Mouse (Mus musculus): ENCODE measurements around the gene Chchd6. TPM values are rescaled to one million over a fixed set of nuclear protein-coding genes. Genes with fewer than 3 reads are reported as not detected.
A peak's percentile ranks its signal among the peaks of the same experiment; 100 is the strongest.

The Chchd6 gene
- polyA plus RNA-seq, 1 experiment from 2014 or later = 54.8 TPM

DNA sequence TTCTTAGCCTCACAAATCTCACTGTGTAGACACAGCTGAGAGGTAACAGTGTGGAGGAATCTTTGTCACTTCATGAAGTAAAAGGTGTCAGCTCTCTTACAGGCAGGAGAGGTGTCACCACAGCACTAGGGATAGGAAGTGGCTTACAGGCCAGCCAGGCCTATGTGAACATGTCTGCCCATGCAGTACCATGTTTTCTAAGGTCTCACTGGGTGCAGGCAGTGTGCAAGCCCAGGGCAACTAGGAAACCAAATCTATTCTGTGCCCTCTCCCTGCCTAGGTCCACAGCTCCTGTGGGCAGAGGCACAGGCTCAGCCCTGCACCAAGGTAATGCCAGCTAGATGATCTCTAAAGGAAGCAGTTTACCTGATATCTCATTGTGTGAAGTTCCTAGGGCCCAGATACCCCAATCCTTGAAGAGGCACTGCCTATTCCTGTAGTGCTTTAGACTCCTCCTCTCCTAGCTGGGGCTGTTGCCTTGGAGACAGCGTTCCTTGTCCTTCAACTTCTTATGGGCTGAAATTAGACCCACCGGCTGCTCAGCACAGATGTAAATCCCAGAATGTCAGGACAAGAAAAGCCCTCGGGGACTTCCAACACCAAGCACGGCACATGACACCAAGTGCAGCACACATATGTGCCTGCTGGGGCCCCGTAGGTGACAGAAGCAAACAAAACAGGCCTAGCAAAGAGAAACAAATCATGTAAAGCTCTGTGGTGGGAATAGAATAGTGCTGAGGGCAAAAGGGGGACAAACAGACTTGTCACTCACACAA, 10.6 kb downstream of the Chchd6 start:
- H3K4me2 ChIP-seq = no peak overlapping the region
- no peaks in the 10 kb centered on the region for H3K9me3 ChIP-seq
- no peaks in the 10 kb centered on the region for H3K36me3 ChIP-seq
- no peak overlapping the region for H3K9ac ChIP-seq (replicated peaks)
- peak; percentile 87; the same call in 1 of the 2 replicates for ATAC-seq (ENCODE audit: insufficient number of reproducible peaks, insufficient read depth, low FRiP score, low TSS enrichment, low read depth)
- peaks cover 21% of the 10 kb centered on the region for H3K4me1 ChIP-seq (replicated peaks)
- no peak overlapping the region; the same call in 1 of the 2 replicates for H3K27ac ChIP-seq
- no peaks in the 10 kb centered on the region for H3K27me3 ChIP-seq
- 9% methylated on average over 5 of the region's 5 CpGs for WGBS
- no peak overlapping the region for H3K4me3 ChIP-seq (replicated peaks)

- Histone ChIP-seq H3K9ac (replicated peaks) (no peak overlapping the region), H3K4me1 (replicated peaks) (peaks cover 21% of the 10 kb centered on the region), H3K27ac (no peak overlapping the region), H3K4me3 (replicated peaks) (no peak overlapping the region), H3K27me3 (no peaks in the 10 kb centered on the region), H3K4me2 (no peak overlapping the region), H3K9me3 (no peaks in the 10 kb centered on the region), H3K36me3 (no peaks in the 10 kb centered on the region)
- ATAC-seq (ENCODE audit: insufficient number of reproducible peaks, insufficient read depth, low FRiP score, low TSS enrichment, low read depth) = no peak
- 92% methylated on average over 3 of the region's 3 CpGs for WGBS
Measured at GRCm38 (mm10) chr6:89583170-89583569, 12.3 kb downstream of the Chchd6 start.

- Histone ChIP-seq H3K9ac (replicated peaks) (no peak overlapping the region; the same call in 1 of the 2 replicates), H3K27me3 (no peaks in the 10 kb centered on the region), H3K4me1 (replicated peaks) (0 out of 2 replicates have a peak, but pooled peaks cover 7% of the 10 kb centered on the region), H3K9me3 (no peaks in the 10 kb centered on the region), H3K4me2 (no peak overlapping the region), H3K27ac (no peak overlapping the region), H3K36me3 (peaks cover 6% of the 10 kb centered on the region), H3K4me3 (replicated peaks) (no peak overlapping the region)
- no peak for ATAC-seq (ENCODE audit: insufficient number of reproducible peaks, insufficient read depth, low FRiP score, low TSS enrichment, low read depth)
- WGBS = 61% methylated on average over 2 of the region's 2 CpGs
Measured at GRCm38 (mm10) chr6:89574641-89575040, 20.8 kb downstream of the Chchd6 start.

DNA sequence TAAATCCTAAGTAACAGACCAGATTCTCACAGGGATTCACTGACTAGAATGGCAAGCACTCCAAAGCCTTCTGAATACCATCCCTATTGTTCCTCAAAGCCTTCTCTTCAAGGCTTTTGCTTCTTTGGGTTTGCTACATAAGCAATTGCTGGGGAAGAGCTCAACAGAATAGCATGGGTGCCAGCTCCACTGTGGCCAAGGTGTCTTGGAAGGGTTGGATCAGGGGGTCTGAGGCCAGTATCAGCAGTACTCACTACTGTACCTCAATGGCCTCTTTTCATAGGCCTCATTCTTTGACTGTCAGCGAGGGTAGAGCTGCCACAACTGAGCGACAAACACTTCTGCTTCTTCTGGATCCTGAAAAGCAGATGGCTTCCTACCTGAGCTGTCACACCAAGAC, 21.7 kb downstream of the Chchd6 start:
- H3K4me3 ChIP-seq (replicated peaks) = no peak overlapping the region
- no peak overlapping the region for H3K27ac ChIP-seq
- ATAC-seq (ENCODE audit: insufficient number of reproducible peaks, insufficient read depth, low FRiP score, low TSS enrichment, low read depth) = no peak
- H3K4me2 ChIP-seq = no peak overlapping the region
- 0 out of 2 replicates have a peak, but pooled peaks cover 12% of the 10 kb centered on the region for H3K4me1 ChIP-seq (replicated peaks)
- peaks cover 6% of the 10 kb centered on the region for H3K36me3 ChIP-seq
- H3K27me3 ChIP-seq = no peaks in the 10 kb centered on the region
- H3K9me3 ChIP-seq = no peaks in the 10 kb centered on the region
- no peak overlapping the region for H3K9ac ChIP-seq (replicated peaks)
- WGBS = 87% methylated on average over 2 of the region's 2 CpGs

DNA sequence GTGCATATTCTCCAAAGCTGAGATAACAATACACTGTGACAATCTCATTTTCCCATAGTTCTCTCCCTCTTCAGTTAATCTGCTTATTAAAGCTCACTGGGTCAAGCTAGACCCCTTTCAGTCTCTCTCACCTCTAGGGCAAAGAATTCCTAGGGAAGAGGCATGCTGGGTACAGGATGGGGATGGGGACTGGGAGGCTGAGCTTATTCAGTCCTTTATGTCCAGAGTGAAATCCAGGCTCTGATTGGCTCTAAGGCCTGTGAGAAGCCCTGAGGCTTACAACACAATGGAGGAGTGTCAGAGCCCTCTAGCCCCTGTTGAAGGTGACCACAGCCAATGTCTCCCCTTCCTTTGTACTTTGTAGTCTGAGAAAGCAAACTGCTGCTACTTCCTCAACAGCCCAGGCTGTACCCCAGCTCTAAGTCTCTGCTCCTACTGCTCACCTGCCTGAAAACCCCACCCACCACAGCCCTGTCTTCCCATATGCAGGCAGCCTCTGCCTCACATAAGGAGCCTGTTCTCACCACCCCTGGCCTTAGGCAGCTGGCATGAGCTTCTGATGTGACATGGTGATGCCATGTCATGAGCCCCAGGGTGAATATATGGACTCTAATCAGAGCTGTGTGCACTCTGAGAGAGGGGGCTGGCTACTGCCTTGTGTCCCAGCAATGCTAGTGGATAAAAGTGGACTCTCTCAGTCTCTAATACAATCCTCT, 22.4 kb downstream of the Chchd6 start:
- Histone ChIP-seq H3K4me3 (replicated peaks) (no peak overlapping the region), H3K4me2 (no peak overlapping the region), H3K4me1 (replicated peaks) (0 out of 2 replicates have a peak, but pooled peaks cover 12% of the 10 kb centered on the region), H3K36me3 (peaks cover 6% of the 10 kb centered on the region), H3K9me3 (no peaks in the 10 kb centered on the region), H3K27ac (no peak overlapping the region), H3K9ac (replicated peaks) (no peak overlapping the region), H3K27me3 (no peaks in the 10 kb centered on the region)
- ATAC-seq (ENCODE audit: insufficient number of reproducible peaks, insufficient read depth, low FRiP score, low TSS enrichment, low read depth) = no peak

- Histone ChIP-seq H3K4me2 (no peak overlapping the region), H3K4me1 (replicated peaks) (0 out of 2 replicates have a peak, but pooled peaks cover 4% of the 10 kb centered on the region), H3K27me3 (no peaks in the 10 kb centered on the region), H3K9me3 (no peaks in the 10 kb centered on the region), H3K27ac (no peak overlapping the region), H3K36me3 (peaks cover 6% of the 10 kb centered on the region), H3K9ac (replicated peaks) (no peak overlapping the region), H3K4me3 (replicated peaks) (no peak overlapping the region)
- ATAC-seq (ENCODE audit: insufficient number of reproducible peaks, insufficient read depth, low FRiP score, low TSS enrichment, low read depth) = no peak
- WGBS = 69% methylated on average over 4 of the region's 4 CpGs
Measured at GRCm38 (mm10) chr6:89569370-89569769, 26.1 kb downstream of the Chchd6 start.

GRCm38 (mm10) chr6:89566740-89567139, 28.7 kb downstream of the Chchd6 start:
- no peak for ATAC-seq (ENCODE audit: insufficient number of reproducible peaks, insufficient read depth, low FRiP score, low TSS enrichment, low read depth)
- WGBS = 81% methylated on average over 4 of the region's 4 CpGs
- no peaks in the 10 kb centered on the region for H3K9me3 ChIP-seq
- H3K27ac ChIP-seq = no peak overlapping the region
- H3K27me3 ChIP-seq = no peaks in the 10 kb centered on the region
- no peak overlapping the region for H3K9ac ChIP-seq (replicated peaks)
- no peak overlapping the region for H3K4me3 ChIP-seq (replicated peaks)
- no peak overlapping the region for H3K4me2 ChIP-seq
- H3K36me3 ChIP-seq = no peaks in the 10 kb centered on the region; the same call in 1 of the 2 replicates
- H3K4me1 ChIP-seq (replicated peaks) = 0 out of 2 replicates have a peak, but pooled peaks cover 4% of the 10 kb centered on the region

DNA sequence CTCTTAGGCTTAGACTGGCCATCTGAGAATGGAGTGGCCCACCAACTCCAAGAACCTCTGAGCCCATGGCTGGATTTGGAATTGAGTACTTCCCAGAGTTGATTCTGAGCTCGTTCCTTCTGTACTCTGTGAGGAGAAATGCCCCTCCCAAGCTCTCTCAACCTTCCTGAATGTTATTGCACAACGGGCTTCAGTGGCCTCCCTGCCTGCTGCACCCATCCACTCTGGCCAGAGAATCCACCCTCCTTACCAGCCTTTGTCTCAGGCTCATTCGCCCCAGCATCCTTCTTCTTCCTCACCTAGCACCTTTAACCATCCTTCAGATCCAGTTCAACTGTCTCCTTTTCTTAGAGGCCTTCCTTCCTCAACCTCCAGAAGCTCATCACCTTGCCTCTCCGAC, 32.1 kb downstream of the Chchd6 start:
- Histone ChIP-seq H3K4me1 (replicated peaks) (no peaks in the 10 kb centered on the region), H3K36me3 (no peaks in the 10 kb centered on the region; the same call in 1 of the 2 replicates), H3K27ac (no peak overlapping the region), H3K27me3 (no peaks in the 10 kb centered on the region), H3K9me3 (no peaks in the 10 kb centered on the region), H3K4me2 (no peak overlapping the region), H3K9ac (replicated peaks) (no peak overlapping the region), H3K4me3 (replicated peaks) (no peak overlapping the region)
- ATAC-seq (ENCODE audit: insufficient number of reproducible peaks, insufficient read depth, low FRiP score, low TSS enrichment, low read depth) = no peak
- WGBS = 82% methylated on average over 4 of the region's 4 CpGs

DNA sequence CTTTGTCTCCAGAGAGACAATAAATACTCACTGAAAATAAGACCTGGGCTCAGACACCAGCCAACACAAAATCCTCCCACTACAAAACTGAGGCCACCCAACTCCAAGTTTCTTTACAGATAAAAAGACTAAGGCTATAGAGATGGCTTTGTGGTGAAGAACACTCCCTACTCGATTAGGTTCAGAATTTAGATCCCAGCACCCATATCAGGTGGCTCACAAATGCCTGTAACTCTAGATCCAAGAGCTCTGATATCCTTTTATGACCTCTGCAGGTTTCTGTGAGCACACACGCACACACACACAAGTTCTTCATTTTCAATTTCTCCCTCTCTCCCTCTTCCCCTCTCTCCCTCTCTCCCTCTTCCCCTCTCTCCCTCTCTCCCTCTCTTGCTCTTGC, 34.6 kb downstream of the Chchd6 start:
- no peaks in the 10 kb centered on the region for H3K9me3 ChIP-seq
- H3K4me3 ChIP-seq (replicated peaks) = no peak overlapping the region
- no peaks in the 10 kb centered on the region for H3K4me1 ChIP-seq (replicated peaks)
- H3K27ac ChIP-seq = no peak overlapping the region
- H3K4me2 ChIP-seq = no peak overlapping the region
- no peak for ATAC-seq (ENCODE audit: insufficient number of reproducible peaks, insufficient read depth, low FRiP score, low TSS enrichment, low read depth)
- no peaks in the 10 kb centered on the region for H3K27me3 ChIP-seq
- H3K36me3 ChIP-seq = peaks cover 3% of the 10 kb centered on the region; the same call in 1 of the 2 replicates
- WGBS = 69% methylated on average over 2 of the region's 2 CpGs
- no peak overlapping the region for H3K9ac ChIP-seq (replicated peaks)

DNA sequence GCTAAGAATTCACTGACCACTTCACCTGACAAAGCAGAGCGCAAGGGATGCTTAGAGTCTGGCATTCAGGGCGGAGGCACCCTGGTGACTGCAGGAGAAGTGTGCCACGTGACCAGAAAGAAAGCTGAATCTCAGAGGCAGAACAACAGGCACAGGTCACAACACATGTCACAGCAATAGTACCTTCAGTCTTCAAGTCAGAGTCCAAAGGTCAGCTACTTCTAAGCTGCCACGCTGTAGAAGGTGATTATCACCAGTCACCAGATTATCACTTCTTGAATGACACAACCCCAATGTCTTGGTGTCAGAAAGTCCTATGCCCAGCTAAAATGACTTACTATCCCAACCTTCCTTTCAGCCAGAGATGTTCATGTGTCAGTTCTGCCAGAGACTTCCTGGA, 37.8 kb downstream of the Chchd6 start:
- H3K4me2 ChIP-seq = no peak overlapping the region
- peaks cover 3% of the 10 kb centered on the region; the same call in 1 of the 2 replicates for H3K36me3 ChIP-seq
- no peaks in the 10 kb centered on the region for H3K9me3 ChIP-seq
- H3K4me1 ChIP-seq (replicated peaks) = no peaks in the 10 kb centered on the region
- no peak overlapping the region for H3K27ac ChIP-seq
- 85% methylated on average over 4 of the region's 4 CpGs for WGBS
- H3K4me3 ChIP-seq (replicated peaks) = no peak overlapping the region
- H3K27me3 ChIP-seq = no peaks in the 10 kb centered on the region
- no peak overlapping the region for H3K9ac ChIP-seq (replicated peaks)
- no peak for ATAC-seq (ENCODE audit: insufficient number of reproducible peaks, insufficient read depth, low FRiP score, low TSS enrichment, low read depth)

DNA sequence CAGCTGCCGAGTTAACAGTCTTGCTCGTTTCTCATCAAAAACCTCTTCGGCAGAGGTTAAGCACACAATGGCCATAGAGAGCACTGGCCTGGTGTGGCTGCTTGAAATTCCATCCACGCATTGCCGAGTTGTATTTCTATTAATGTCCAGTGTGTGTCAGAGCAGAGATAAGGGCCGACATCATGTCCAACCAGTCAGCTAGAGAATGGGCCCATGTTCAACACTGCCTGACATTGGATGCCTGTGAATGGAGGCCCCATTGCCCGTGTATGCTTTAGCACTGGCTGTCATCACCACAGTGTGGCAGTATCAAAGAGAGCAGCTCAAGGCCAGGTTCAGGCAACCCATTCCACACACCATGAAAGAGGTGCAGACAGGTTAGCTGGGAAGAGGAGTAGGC, 38.9 kb downstream of the Chchd6 start:
- peaks cover 3% of the 10 kb centered on the region; the same call in 1 of the 2 replicates for H3K36me3 ChIP-seq
- no peaks in the 10 kb centered on the region for H3K27me3 ChIP-seq
- WGBS = 74% methylated on average over 7 of the region's 7 CpGs
- H3K27ac ChIP-seq = no peak overlapping the region
- ATAC-seq (ENCODE audit: insufficient number of reproducible peaks, insufficient read depth, low FRiP score, low TSS enrichment, low read depth) = no peak
- H3K4me2 ChIP-seq = no peak overlapping the region
- no peak overlapping the region for H3K4me3 ChIP-seq (replicated peaks)
- H3K9me3 ChIP-seq = no peaks in the 10 kb centered on the region
- H3K4me1 ChIP-seq (replicated peaks) = no peaks in the 10 kb centered on the region
- H3K9ac ChIP-seq (replicated peaks) = no peak overlapping the region
